Mouse (Mus musculus) layer of hippocampus, adult 2 months (tissue): ENCODE results near the gene Crip1. TPM values are rescaled to one million over a fixed set of nuclear protein-coding genes. Genes with fewer than 3 reads are reported as not detected.
"Not testable (repeated sequence)": the region's sequence is repeated elsewhere in the genome, so short reads cannot be mapped to it uniquely, and the experiment has no call there.

Source experiments
- DNase-seq, 2 experiments: peaks; one replicate each; pipeline ENCODE4 v3.0.0; 2022; ENCODE audit warnings: low spot score in 2 of 2
- H3K27ac ChIP-seq: fragments of 200-600 bp; 2 replicates; pipeline ENCODE4 v1.8.1; 2022
- H3K4me3 ChIP-seq: fragments of 200-600 bp; 2 replicates; pipeline ENCODE4 v1.8.1; 2022; ENCODE audit warnings: mild to moderate bottlenecking
- CTCF ChIP-seq: fragments of 200-600 bp; conservative IDR thresholded peaks from 2 replicates; pipeline ENCODE4 v1.8.1; 2022; ENCODE audit warnings: antibody characterized with exemption, mild to moderate bottlenecking, moderate library complexity
- total RNA-seq, 2 experiments: library from RNA; stranded (reverse); gene quantifications; 2 replicates each; pipeline ENCODE4 v1.2.3; 2021

Crip1 gene
- total RNA-seq, 2 experiments from 2014 or later = 11.9 to 12.9 TPM

- Histone ChIP-seq H3K27ac (peak within 1 kb of the TSS; percentile 84), H3K4me3 (peak within 1 kb of the TSS; percentile 69)
- TF ChIP-seq CTCF = no peak
- DNase-seq = peak in 1 of 2 experiments; percentile 36
Measured at GRCm38 (mm10) chr12:113185442-113186291, 39.6 kb downstream of the Crip1 start, which contains the start of gene Tmem121. Gene Tmem121, plus strand, starts transcription at chr12:113185930.

DNA sequence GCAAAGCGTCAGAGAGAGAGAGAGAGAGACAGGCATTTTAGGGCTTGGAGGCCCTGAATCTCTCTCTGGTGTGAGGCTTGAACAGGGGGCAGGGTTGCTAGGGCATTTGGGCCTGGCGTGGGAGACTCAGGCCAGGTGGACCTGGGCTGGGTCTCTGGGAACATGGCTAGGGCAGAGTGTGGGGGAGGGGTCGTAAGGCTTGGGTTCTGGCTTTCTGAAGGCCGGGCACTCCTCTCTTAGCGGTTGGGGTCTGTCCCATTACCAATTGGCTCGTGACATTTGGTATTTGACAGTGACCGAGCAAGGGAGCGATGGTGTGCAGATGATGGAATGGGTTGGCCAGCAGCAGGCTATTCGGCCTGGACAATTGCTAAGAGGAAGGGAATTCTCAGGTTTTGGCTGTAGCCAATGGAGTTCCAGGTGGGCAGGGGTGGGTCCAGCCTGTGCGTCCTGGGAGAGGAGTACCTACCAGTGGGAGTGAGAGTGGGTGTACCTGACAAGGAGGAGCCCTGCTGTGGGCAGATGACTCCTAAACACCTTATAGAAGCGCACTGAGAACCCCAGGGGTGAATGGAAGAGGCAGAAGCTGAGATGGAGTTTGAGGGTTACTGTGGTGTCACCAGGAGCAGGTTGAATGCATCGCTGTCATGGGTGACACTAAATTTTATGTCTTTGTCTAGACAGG is 40.4 kb downstream of the Crip1 start:
- peak overlapping the region; percentile 84 for H3K27ac ChIP-seq
- TF ChIP-seq CTCF = no peak
- H3K4me3 ChIP-seq = peak overlapping the region; percentile 69
- no peak for DNase-seq

GRCm38 (mm10) chr12:113187011-113187375 is 40.9 kb downstream of the Crip1 start:
- no peak for DNase-seq
- peak overlapping the region; percentile 84 for H3K27ac ChIP-seq
- peak overlapping the region; percentile 69 for H3K4me3 ChIP-seq
- no peak for TF ChIP-seq CTCF

- DNase-seq = peak; percentile 87 to 93
- peak overlapping the region; percentile 69 for H3K4me3 ChIP-seq
- peak overlapping the region; percentile 78 for H3K27ac ChIP-seq
- peak; percentile 95 for TF ChIP-seq CTCF
Measured at GRCm38 (mm10) chr12:113187584-113188295, 41.6 kb downstream of the Crip1 start.

DNA sequence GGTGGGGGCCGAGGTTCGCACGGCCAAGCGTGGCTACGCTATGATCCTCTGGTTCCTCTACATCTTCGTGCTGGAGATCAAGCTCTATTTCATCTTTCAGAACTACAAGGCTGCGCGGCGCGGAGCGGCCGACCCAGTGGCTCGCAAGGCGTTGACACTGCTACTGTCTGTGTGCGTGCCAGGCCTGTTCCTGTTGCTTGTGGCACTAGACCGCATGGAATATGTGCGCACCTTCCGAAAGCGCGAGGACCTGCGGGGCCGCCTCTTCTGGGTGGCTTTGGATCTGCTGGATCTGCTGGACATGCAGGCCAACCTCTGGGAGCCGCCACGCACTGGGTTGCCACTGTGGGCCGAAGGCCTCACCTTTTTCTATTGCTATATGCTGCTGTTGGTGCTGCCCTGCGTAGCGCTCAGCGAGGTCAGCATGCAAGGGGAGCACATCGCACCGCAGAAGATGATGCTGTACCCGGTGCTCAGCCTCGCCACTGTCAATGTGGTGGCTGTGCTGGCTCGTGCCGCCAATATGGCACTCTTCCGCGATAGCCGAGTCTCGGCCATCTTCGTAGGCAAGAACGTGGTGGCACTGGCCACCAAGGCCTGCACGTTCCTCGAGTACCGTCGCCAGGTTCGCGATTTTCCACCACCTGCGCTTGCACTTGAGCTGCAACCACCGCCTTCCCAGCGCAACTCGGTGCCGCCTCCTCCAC is 42.4 kb downstream of the Crip1 start:
- no peak for TF ChIP-seq CTCF
- Histone ChIP-seq H3K27ac (no peak overlapping the region), H3K4me3 (peak overlapping the region; percentile 69)
- no peak for DNase-seq

DNA sequence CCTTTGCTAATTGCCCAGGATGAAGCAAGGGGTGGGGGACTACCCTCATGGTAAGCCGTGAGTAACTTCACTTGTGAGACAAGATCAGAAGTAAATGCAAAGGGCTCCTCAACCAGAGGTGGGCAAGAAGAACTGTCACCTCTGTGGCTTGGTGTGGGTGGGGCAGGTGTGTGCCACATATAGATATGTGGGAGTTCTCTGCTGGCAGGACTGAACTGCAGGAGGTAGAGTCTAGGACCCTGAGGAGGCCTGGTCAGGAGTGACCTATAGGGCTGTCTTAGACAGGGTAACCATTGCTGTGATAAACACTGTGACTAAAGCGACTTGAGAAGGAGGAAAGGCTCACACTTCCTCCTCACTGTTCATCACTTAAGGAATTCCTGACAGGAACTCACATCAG is 47.3 kb downstream of the Crip1 start:
- DNase-seq = no peak
- no peak for TF ChIP-seq CTCF
- H3K4me3 ChIP-seq = no peak overlapping the region
- H3K27ac ChIP-seq = no peak overlapping the region

- not testable (repeated sequence) for H3K4me3 ChIP-seq, DNase-seq, H3K27ac ChIP-seq
Measured at GRCm38 (mm10) chr12:113199132-113199531, 53.0 kb downstream of the Crip1 start.

- H3K27ac ChIP-seq = no peak overlapping the region
- DNase-seq = no peak
- no peak for TF ChIP-seq CTCF
Measured at GRCm38 (mm10) chr12:113201301-113201700, 55.2 kb downstream of the Crip1 start.

GRCm38 (mm10) chr12:113202008-113202407 is 55.9 kb downstream of the Crip1 start:
- no peak for TF ChIP-seq CTCF
- H3K4me3 ChIP-seq = no peak overlapping the region
- DNase-seq = no peak
- H3K27ac ChIP-seq = no peak overlapping the region

More at GRCm38 (mm10) chr12:113201301-113201700, 55.2 kb downstream of the Crip1 start:
- H3K4me3 ChIP-seq = no peak overlapping the region

Other genes with a start within 250 kb of the Crip1 start
- gene Jag2, start 216.5 kb upstream of the Crip1 start, total RNA-seq = 10 to 100 TPM; 44.1 to 52.1 TPM
- gene Nudt14, start 204.2 kb upstream of the Crip1 start, total RNA-seq = 10 to 100 TPM in 1 of 2 experiments, 1 to 10 TPM in 1; 9.8 to 10.1 TPM
- gene Btbd6, start 169.8 kb upstream of the Crip1 start, total RNA-seq = 10 to 100 TPM; 55.8 to 55.9 TPM
- gene Brf1, start 145.6 kb upstream of the Crip1 start, total RNA-seq = 10 to 100 TPM; 55.6 to 57.4 TPM
- 10 to 100 TPM; 79.6 to 81.8 TPM for gene Pacs2, start 131.8 kb upstream of the Crip1 start, total RNA-seq
- 1 to 10 TPM in 1 of 2 experiments, under 1 TPM in 1; 0.81 to 2.1 TPM for gene Tex22, start 71.8 kb upstream of the Crip1 start, total RNA-seq
- 10 to 100 TPM; 76.0 to 76.9 TPM for gene Mta1, start 48.0 kb upstream of the Crip1 start, total RNA-seq
- 10 to 100 TPM; 90.3 to 99.5 TPM for gene Crip2, start 6.1 kb upstream of the Crip1 start, total RNA-seq
- 1 to 10 TPM; 1.3 to 1.4 TPM for gene Tedc1, start 10.1 kb downstream of the Crip1 start, total RNA-seq
- gene Tmem121, start 39.6 kb downstream of the Crip1 start, total RNA-seq = 10 to 100 TPM; 19.7 to 20.7 TPM